Mouse (Mus musculus) MEL (cell line): ENCODE results near the gene Tas2r122. TPM values are rescaled to one million over a fixed set of nuclear protein-coding genes. Genes with fewer than 3 reads are reported as not detected.

ENCODE experiments used
- DNase-seq: peaks from one replicate; pipeline ENCODE4 v3.0.0; 2011; ENCODE audit warnings: low read depth, low spot score
- H3K27ac ChIP-seq: 2 replicates; pipeline ENCODE4 v1.5.1; 2012; ENCODE audit warnings: low read depth, mild to moderate bottlenecking, control low read depth, low read length, moderate library complexity; ENCODE audit not compliant: control insufficient read depth
- H3K27me3 ChIP-seq, 2 experiments: fragments of 150-350 bp in 1 of 2; sonication (generic) in 1 of 2; 2 replicates each; pipeline ENCODE4 v1.6.1; 2012; ENCODE audit warnings: low read length in 2 of 2, mild to moderate bottlenecking in 2 of 2, improper control_type of control experiment in 1 of 2, moderate library complexity in 1 of 2; ENCODE audit not compliant: insufficient read depth in 2 of 2, control insufficient read depth in 1 of 2
- H3K36me3 ChIP-seq, 2 experiments: 2 replicates each; pipeline ENCODE4 v1.6.1; 2012 to 2014; ENCODE audit warnings: low read length in 2 of 2, improper control_type of control experiment in 1 of 2, inconsistent platforms in 1 of 2, mild to moderate bottlenecking in 1 of 2; ENCODE audit not compliant: insufficient read depth in 2 of 2, control insufficient read depth in 1 of 2
- H3K4me1 ChIP-seq, 2 experiments: fragments of 150-350 bp in 1 of 2; sonication (generic) in 1 of 2; 2 replicates each; pipeline ENCODE4 v1.6.1; 2012; ENCODE audit warnings: low read length in 2 of 2, improper control_type of control experiment in 1 of 2, mild to moderate bottlenecking in 1 of 2; ENCODE audit not compliant: insufficient read depth in 2 of 2, control insufficient read depth in 1 of 2
- H3K4me3 ChIP-seq, 2 experiments: fragments of 150-350 bp in 1 of 2; sonication (generic) in 1 of 2; 2 replicates each; pipeline ENCODE4 v1.5.1; 2012; ENCODE audit warnings: low read depth in 2 of 2, low read length in 2 of 2, mild to moderate bottlenecking in 2 of 2, moderate library complexity in 2 of 2, control low read depth in 1 of 2, improper control_type of control experiment in 1 of 2; ENCODE audit not compliant: control insufficient read depth in 1 of 2, insufficient read depth in 1 of 2
- H3K79me2 ChIP-seq: 2 replicates; pipeline ENCODE4 v1.6.1; 2012; ENCODE audit warnings: mild to moderate bottlenecking, low read length, moderate library complexity; ENCODE audit not compliant: control insufficient read depth, poor library complexity, insufficient read depth
- H3K9ac ChIP-seq: 2 replicates; pipeline ENCODE4 v1.6.1; 2012; ENCODE audit warnings: low read depth, mild to moderate bottlenecking, control low read depth, low read length, moderate library complexity; ENCODE audit not compliant: control insufficient read depth, poor library complexity, severe bottlenecking
- H3K9me3 ChIP-seq: fragments of 150-350 bp; sonication (generic); replicated peaks from 2 replicates; pipeline ENCODE4 v1.6.1; 2012; ENCODE audit warnings: mild to moderate bottlenecking, low read length, improper control_type of control experiment, moderate library complexity; ENCODE audit not compliant: insufficient read depth
- BHLHE40 ChIP-seq: IDR thresholded peaks from 2 replicates; pipeline ENCODE4 v1.6.1; 2012; ENCODE audit warnings: low read depth, mild to moderate bottlenecking, inconsistent platforms, low read length, improper control_type of control experiment, borderline replicate concordance
- CHD2 ChIP-seq: IDR thresholded peaks from 2 replicates; pipeline ENCODE4 v1.6.1; 2011; ENCODE audit warnings: low read length, improper control_type of control experiment
- CTCF ChIP-seq, 3 experiments: IDR thresholded peaks in 2 of 3; conservative IDR thresholded peaks in 1 of 3; 2 replicates each; pipeline ENCODE4 v1.5.1; 2011 to 2012; ENCODE audit warnings: low read length in 3 of 3, low read depth in 2 of 3, mild to moderate bottlenecking in 2 of 3, improper control_type of control experiment in 1 of 3, inconsistent platforms in 1 of 3, mixed read lengths in 1 of 3, moderate library complexity in 1 of 3; ENCODE audit not compliant: control insufficient read depth in 1 of 3, insufficient read depth in 1 of 3, poor library complexity in 1 of 3, severe bottlenecking in 1 of 3
- ELF1 ChIP-seq: IDR thresholded peaks from 2 replicates; pipeline ENCODE4 v1.6.1; 2014; ENCODE audit warnings: low read depth, mild to moderate bottlenecking, inconsistent platforms, low read length, improper control_type of control experiment, moderate library complexity
- EP300 ChIP-seq, 2 experiments: IDR thresholded peaks; 2 replicates each; pipeline ENCODE4 v1.6.1; 2011; ENCODE audit warnings: improper control_type of control experiment in 2 of 2, low read length in 2 of 2, low read depth in 1 of 2, mild to moderate bottlenecking in 1 of 2
- ETS1 ChIP-seq: IDR thresholded peaks from 2 replicates; pipeline ENCODE4 v1.6.1; 2012; ENCODE audit warnings: low read depth, mild to moderate bottlenecking, inconsistent platforms, low read length, improper control_type of control experiment, moderate library complexity
- GABPA ChIP-seq: IDR thresholded peaks from 2 replicates; pipeline ENCODE4 v1.6.1; 2012; ENCODE audit warnings: low read depth, mild to moderate bottlenecking, inconsistent platforms, low read length, improper control_type of control experiment, moderate library complexity
- JUND ChIP-seq: IDR thresholded peaks from 2 replicates; pipeline ENCODE4 v1.6.1; 2011; ENCODE audit warnings: low read depth, mild to moderate bottlenecking, improper control_type of control experiment, low read length
- KAT2A ChIP-seq: conservative IDR thresholded peaks from 2 replicates; pipeline ENCODE4 v1.6.1; 2012; ENCODE audit warnings: low read depth, low read length, improper control_type of control experiment, inconsistent platforms
- MAFK ChIP-seq: IDR thresholded peaks from 2 replicates; pipeline ENCODE4 v1.6.1; 2011; ENCODE audit warnings: low read depth, mild to moderate bottlenecking, low read length, improper control_type of control experiment, borderline replicate concordance
- MAX ChIP-seq: IDR thresholded peaks from 2 replicates; pipeline ENCODE4 v1.6.1; 2011; ENCODE audit warnings: low read length, improper control_type of control experiment
- MAZ ChIP-seq: IDR thresholded peaks from 2 replicates; pipeline ENCODE4 v1.6.1; 2012; ENCODE audit warnings: low read depth, mild to moderate bottlenecking, inconsistent platforms, low read length, improper control_type of control experiment
- MEF2A ChIP-seq: IDR thresholded peaks from 2 replicates; pipeline ENCODE4 v1.6.1; 2014; ENCODE audit warnings: low read depth, mild to moderate bottlenecking, inconsistent platforms, low read length, improper control_type of control experiment; ENCODE audit not compliant: poor library complexity, insufficient replicate concordance, severe bottlenecking; ENCODE audit errors: extremely low read depth
- MXI1 ChIP-seq: IDR thresholded peaks from 2 replicates; pipeline ENCODE4 v1.6.1; 2011; ENCODE audit warnings: mild to moderate bottlenecking, low read depth, low read length, improper control_type of control experiment
- MYB ChIP-seq: IDR thresholded peaks from 2 replicates; pipeline ENCODE4 v1.6.1; 2011; ENCODE audit warnings: mild to moderate bottlenecking, low read depth, low read length, improper control_type of control experiment
- POLR2AphosphoS2 ChIP-seq: IDR thresholded peaks from 2 replicates; pipeline ENCODE4 v1.6.1; 2011; ENCODE audit warnings: low read length, improper control_type of control experiment
- POLR2AphosphoS5 ChIP-seq: IDR thresholded peaks from 2 replicates; pipeline ENCODE4 v1.6.1; 2012; ENCODE audit warnings: low read depth, borderline replicate concordance, mild to moderate bottlenecking, inconsistent platforms, low read length, moderate library complexity, mixed read lengths
- RCOR1 ChIP-seq: IDR thresholded peaks from 2 replicates; pipeline ENCODE4 v1.6.1; 2012; ENCODE audit warnings: low read depth, mild to moderate bottlenecking, inconsistent platforms, low read length, improper control_type of control experiment
- SIN3A ChIP-seq: IDR thresholded peaks from 2 replicates; pipeline ENCODE4 v1.6.1; 2012; ENCODE audit warnings: low read length, improper control_type of control experiment, inconsistent platforms
- SMC3 ChIP-seq: IDR thresholded peaks from 2 replicates; pipeline ENCODE4 v1.6.1; 2011; ENCODE audit warnings: low read depth, low read length, improper control_type of control experiment
- TAL1 ChIP-seq: IDR thresholded peaks from 2 replicates; pipeline ENCODE4 v1.6.1; 2012; ENCODE audit warnings: mild to moderate bottlenecking, inconsistent platforms, low read length, moderate library complexity, mixed read lengths
- TCF12 ChIP-seq: IDR thresholded peaks from 2 replicates; pipeline ENCODE4 v1.6.1; 2014; ENCODE audit warnings: low read depth, mild to moderate bottlenecking, inconsistent platforms, low read length, improper control_type of control experiment, moderate library complexity
- UBTF ChIP-seq: IDR thresholded peaks from 2 replicates; pipeline ENCODE4 v1.6.1; 2012; ENCODE audit warnings: low read depth, mild to moderate bottlenecking, inconsistent platforms, low read length, improper control_type of control experiment, moderate library complexity, borderline replicate concordance; ENCODE audit not compliant: insufficient read depth
- ZC3H11A ChIP-seq: IDR thresholded peaks from 2 replicates; pipeline ENCODE4 v1.6.1; 2012; ENCODE audit warnings: low read depth, mild to moderate bottlenecking, inconsistent platforms, low read length, improper control_type of control experiment
- ZKSCAN1 ChIP-seq: IDR thresholded peaks from 2 replicates; pipeline ENCODE4 v1.6.1; 2012; ENCODE audit warnings: low read depth, mild to moderate bottlenecking, inconsistent platforms, low read length, improper control_type of control experiment, moderate library complexity
- ZNF384 ChIP-seq: IDR thresholded peaks from 2 replicates; pipeline ENCODE4 v1.6.1; 2012; ENCODE audit warnings: low read depth, mild to moderate bottlenecking, inconsistent platforms, low read length, improper control_type of control experiment
- polyA plus RNA-seq, 2 experiments: library from polyadenylated mRNA; stranded (reverse) in 1 of 2; unstranded in 1 of 2; fragments of >175 nt in 1 of 2; fragments of >200 nt in 1 of 2; gene quantifications; 2 replicates each; pipeline versions ENCODE4 v1.2.1 to v1.2.4; 2012; ENCODE audit warnings: low replicate concordance in 2 of 2, low read depth in 1 of 2; ENCODE audit not compliant: insufficient read length in 2 of 2, insufficient read depth in 1 of 2, missing spikeins in 1 of 2
- total RNA-seq: library from RNA; depleted of rRNA; stranded (reverse); fragments of 300-350 nt; gene quantifications from 2 replicates; pipeline ENCODE4 v1.2.3, GENCODE M21; 2012

Tas2r122 gene
- total and polyA plus RNA-seq, 3 experiments, result not detected

GRCm38 (mm10) chr6:132750206-132750605 lies 38.5 kb upstream of the Tas2r122 start:
- Histone ChIP-seq H3K9ac (no peak overlapping the region), H3K4me3 (no peak overlapping the region), H3K79me2 (no peaks in the 10 kb centered on the region), H3K4me1 (no peaks in the 10 kb centered on the region), H3K27me3 (no peaks in the 10 kb centered on the region), H3K36me3 (no peaks in the 10 kb centered on the region), H3K27ac (no peak overlapping the region), H3K9me3 (no peaks in the 10 kb centered on the region)
- TF ChIP-seq BHLHE40 (no peak), CHD2 (no peak), SIN3A (no peak), KAT2A (no peak), SMC3 (no peak), TAL1 (no peak), ELF1 (no peak), MEF2A (no peak), MXI1 (no peak), MAFK (no peak), ZC3H11A (no peak), ETS1 (no peak), MYB (no peak), POLR2AphosphoS2 (no peak), ZNF384 (no peak), CTCF (IDR thresholded peaks at IDR 0.05 in 2 of 3, conservative IDR thresholded peaks at IDR 0.05 in 1 of 3; ENCODE audit: control insufficient read depth in 1 of 3, insufficient read depth in 1 of 3, low read depth in 2 of 3, low read length in 3 of 3, poor library complexity in 1 of 3, severe bottlenecking in 1 of 3) (no peak)
- DNase-seq, result peak; percentile 3

- Histone ChIP-seq H3K36me3 (no peaks in the 10 kb centered on the region), H3K9me3 (no peaks in the 10 kb centered on the region), H3K79me2 (no peaks in the 10 kb centered on the region), H3K27me3 (no peaks in the 10 kb centered on the region), H3K4me1 (no peaks in the 10 kb centered on the region), H3K27ac (no peak within 1 kb of the TSS), H3K9ac (no peak within 1 kb of the TSS), H3K4me3 (no peak within 1 kb of the TSS)
- DNase-seq, result no peak
- no peak for TF ChIP-seq MAZ
- TF ChIP-seq SIN3A, result no peak
- TF ChIP-seq MAX, result no peak
- TF ChIP-seq CTCF (IDR thresholded peaks at IDR 0.05 in 2 of 3, conservative IDR thresholded peaks at IDR 0.05 in 1 of 3; ENCODE audit: control insufficient read depth in 1 of 3, insufficient read depth in 1 of 3, low read depth in 2 of 3, low read length in 3 of 3, poor library complexity in 1 of 3, severe bottlenecking in 1 of 3), result no peak
- no peak for TF ChIP-seq RCOR1
- no peak for TF ChIP-seq BHLHE40
- TF ChIP-seq ELF1, result no peak
- TF ChIP-seq ZKSCAN1, result no peak
- no peak for TF ChIP-seq GABPA
- no peak for TF ChIP-seq EP300 (IDR thresholded peaks at IDR 0.05; ENCODE audit: low read depth in 1 of 2, low read length in 2 of 2)
- no peak for TF ChIP-seq TCF12
- no peak for TF ChIP-seq JUND
- no peak for TF ChIP-seq POLR2AphosphoS5
- TF ChIP-seq SMC3, result no peak
- no peak for TF ChIP-seq UBTF
These were observed 26.2 kb upstream of the Tas2r122 start, which contains the start of gene Tas2r115 for GRCm38 (mm10) chr6:132737935-132738334. Gene Tas2r115, minus strand, starts transcription at chr6:132738035.
